ENCODE assay signal across 7 mouse cellular contexts in genomic region chr11:4134986-4135935, GRCm38 (mm10). TPM values are rescaled to one million over a fixed set of nuclear protein-coding genes. Genes with fewer than 3 reads are reported as not detected.
DNase-seq lines count a peak whose midpoint lies in the region; ATAC-seq and TF ChIP-seq lines count a peak whose summit lies in the region.

TSS of gene Rnf215 (plus strand) at chr11:4135202.

- peak within 1 kb of the TSS; percentile 87 for H3K27ac ChIP-seq in intestine, postnatal 0 days (ENCODE audit: low read depth, low read length)
- H3K27ac ChIP-seq in limb, embryonic 10.5 days: peak within 1 kb of the TSS; percentile 93
- peak within 1 kb of the TSS; percentile 91 for H3K27ac ChIP-seq in midbrain, embryonic 13.5 days

- peak; percentile 91 for ATAC-seq in intestine, postnatal 0 days
- ATAC-seq in midbrain, embryonic 13.5 days: peak; percentile 92

- peaks cover 6% of the 10 kb centered on the region; the same call in 1 of the 2 replicates for H3K4me1 ChIP-seq in intestine, postnatal 0 days (replicated peaks; ENCODE audit: control insufficient read depth, insufficient read depth, low read length)
- peaks cover 18% of the 10 kb centered on the region for H3K4me1 ChIP-seq in limb, embryonic 10.5 days
- H3K4me1 ChIP-seq in midbrain, embryonic 13.5 days (replicated peaks): peaks cover 31% of the 10 kb centered on the region

- no peaks in the 10 kb centered on the region for H3K9me3 ChIP-seq in intestine, postnatal 0 days (ENCODE audit: control insufficient read depth)
- H3K9me3 ChIP-seq in limb, embryonic 10.5 days (replicated peaks): no peaks in the 10 kb centered on the region
- H3K9me3 ChIP-seq in midbrain, embryonic 13.5 days: no peaks in the 10 kb centered on the region

- TF ChIP-seq CTCF in intestine, postnatal 0 days (IDR thresholded peaks at IDR 0.05; ENCODE audit: low read depth): peak; percentile 75

- H3K4me2 ChIP-seq in intestine, postnatal 0 days (replicated peaks; ENCODE audit: low read depth): peak within 1 kb of the TSS; percentile 71
- peak within 1 kb of the TSS; percentile 88 for H3K4me2 ChIP-seq in midbrain, embryonic 13.5 days (replicated peaks)

- no peaks in the 10 kb centered on the region for H3K27me3 ChIP-seq in intestine, postnatal 0 days (replicated peaks; ENCODE audit: control insufficient read depth, insufficient read depth, low read length)
- no peaks in the 10 kb centered on the region for H3K27me3 ChIP-seq in limb, embryonic 10.5 days (ENCODE audit: low read depth, poor library complexity, severe bottlenecking)
- H3K27me3 ChIP-seq in midbrain, embryonic 13.5 days: no peaks in the 10 kb centered on the region

- peak within 1 kb of the TSS; percentile 91 for H3K9ac ChIP-seq in intestine, postnatal 0 days (ENCODE audit: low read depth, low read length)
- peak within 1 kb of the TSS; percentile 95 for H3K9ac ChIP-seq in midbrain, embryonic 13.5 days (replicated peaks)

- peaks cover 28% of the 10 kb centered on the region for H3K36me3 ChIP-seq in intestine, postnatal 0 days (ENCODE audit: control insufficient read depth, insufficient read depth)
- peaks cover 38% of the 10 kb centered on the region for H3K36me3 ChIP-seq in limb, embryonic 10.5 days
- peaks cover 33% of the 10 kb centered on the region for H3K36me3 ChIP-seq in midbrain, embryonic 13.5 days

- peak; percentile 76 for DNase-seq in adrenal gland, adult 8-10 months
- DNase-seq in embryo, embryonic 9.5 days (ENCODE audit: extremely low spot score): peak; percentile 94
- DNase-seq in gonadal fat pad, adult 2 months (ENCODE audit: low read depth): no peak
- peak; percentile 96 for DNase-seq in limb, embryonic 10.5 days (ENCODE audit: low spot score)
- DNase-seq in spleen, adult 12 weeks (ENCODE audit: low spot score): peak; percentile 89

- WGBS in intestine, postnatal 0 days: 2% methylated on average over 61 of the region's 66 CpGs
- WGBS in limb, embryonic 10.5 days: 4% methylated on average over 66 of the region's 66 CpGs
- WGBS in midbrain, embryonic 13.5 days: 1% methylated on average over 56 of the region's 66 CpGs

- peak within 1 kb of the TSS; percentile 88 for H3K4me3 ChIP-seq in intestine, postnatal 0 days (ENCODE audit: low read depth, low read length)
- H3K4me3 ChIP-seq in limb, embryonic 10.5 days: peak within 1 kb of the TSS; percentile 77
- H3K4me3 ChIP-seq in midbrain, embryonic 13.5 days (replicated peaks): peak within 1 kb of the TSS; percentile 86

RNA-seq across cellular contexts. Expression of gene Rnf215, which starts in this region (rescaled TPM):
- 10 to 100 TPM; 28.2 to 38.2 (median 33.1) TPM for total RNA-seq in adrenal gland, adult 8-10 months (2022)
- 21.2 and 23.4 TPM in 2 replicates for polyA plus RNA-seq in gonadal fat pad, adult 2 months (2012; rRNA removed)
- polyA plus RNA-seq in intestine, postnatal 0 days (2015; fragmentation: Nextera tagmentation; extraction: Ambion mirVana): 15.5 and 15.6 TPM in 2 replicates
- polyA plus RNA-seq in limb, embryonic 10.5 days (2016; fragmentation: Nextera tagmentation; extraction: Ambion mirVana): 16.3 and 23.3 TPM in 2 replicates
- 43.9 and 45.9 TPM in 2 replicates for polyA plus RNA-seq in midbrain, embryonic 13.5 days (2015; fragmentation: Nextera tagmentation; extraction: Ambion mirVana)
